Mouse (Mus musculus) heart, adult 8-10 months (tissue): Measurements from ENCODE around the gene Qrfp. TPM values are rescaled to one million over a fixed set of nuclear protein-coding genes. Genes with fewer than 3 reads are reported as not detected.

ENCODE experiments used
- DNase-seq: peaks from one replicate; pipeline ENCODE4 v3.0.0; 2022; ENCODE audit warnings: low spot score
- total RNA-seq, 4 experiments: library from RNA; stranded (reverse); gene quantifications; 2 replicates each; pipeline ENCODE4 v1.2.4; 2022

Gene Qrfp
- total RNA-seq: not detected

GRCm38 (mm10) chr2:31810444-31810843 is at the start of gene Qrfp:
TSS of gene Qrfp (minus strand) at chr2:31810580.
- DNase-seq: no peak

GRCm38 (mm10) chr2:31858500-31858899 is 48.1 kb upstream of the Qrfp start:
- no peak for DNase-seq

- no peak for DNase-seq
These were observed 46.8 kb upstream of the Qrfp start for GRCm38 (mm10) chr2:31857180-31857579.

- DNase-seq: no peak
These were observed 45.6 kb upstream of the Qrfp start for GRCm38 (mm10) chr2:31855991-31856390.

GRCm38 (mm10) chr2:31850141-31850540 is 39.8 kb upstream of the Qrfp start:
- DNase-seq: no peak

GRCm38 (mm10) chr2:31847908-31848307 is 37.5 kb upstream of the Qrfp start:
- DNase-seq: no peak

DNA sequence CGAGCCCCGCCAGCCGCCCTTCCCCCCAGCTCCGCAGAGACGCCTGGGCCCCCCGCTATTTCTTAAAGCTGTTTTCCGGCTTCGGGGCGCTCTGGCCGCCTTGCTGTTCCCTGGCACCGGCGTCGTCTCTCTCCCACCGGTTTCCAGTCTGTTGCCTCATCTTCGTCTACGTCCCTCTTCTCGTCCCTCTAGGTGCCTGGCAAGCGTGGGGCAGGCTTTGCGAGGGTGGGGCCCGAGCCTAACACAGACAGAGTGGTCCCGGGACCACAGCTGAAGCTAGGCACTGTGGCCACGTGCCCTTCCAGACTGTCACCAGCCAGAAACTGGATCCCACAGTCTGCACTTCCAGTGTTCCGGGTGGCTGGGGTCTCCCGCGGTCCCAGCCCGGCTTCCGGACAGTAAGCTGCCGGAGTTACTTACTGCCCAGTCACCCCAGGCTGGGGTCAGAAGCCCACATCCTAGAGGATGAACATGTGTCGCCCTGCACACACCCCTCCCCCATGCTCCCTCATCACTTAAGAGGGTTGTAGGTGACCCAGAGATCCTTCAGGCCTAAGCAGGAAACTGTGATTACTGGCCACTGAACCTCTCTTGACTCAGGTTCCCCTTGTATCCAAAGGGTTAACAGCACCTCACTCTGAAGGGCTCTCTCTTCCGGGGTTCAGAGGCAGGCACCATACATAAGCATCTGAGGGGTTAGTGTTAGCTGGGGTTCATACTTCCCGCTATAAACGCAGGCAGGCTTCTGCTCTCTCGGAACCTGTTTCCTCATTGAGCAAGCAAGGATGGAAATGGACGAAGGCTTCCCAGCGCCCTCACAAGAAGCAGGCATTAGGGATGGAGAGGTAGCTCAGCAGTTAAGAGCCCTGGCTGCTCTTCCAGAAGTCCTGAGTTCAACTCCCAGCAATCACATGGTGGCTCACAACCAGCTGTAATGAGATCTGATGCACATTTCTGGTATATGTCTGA is 36.6 kb upstream of the Qrfp start:
- no peak for DNase-seq

DNA sequence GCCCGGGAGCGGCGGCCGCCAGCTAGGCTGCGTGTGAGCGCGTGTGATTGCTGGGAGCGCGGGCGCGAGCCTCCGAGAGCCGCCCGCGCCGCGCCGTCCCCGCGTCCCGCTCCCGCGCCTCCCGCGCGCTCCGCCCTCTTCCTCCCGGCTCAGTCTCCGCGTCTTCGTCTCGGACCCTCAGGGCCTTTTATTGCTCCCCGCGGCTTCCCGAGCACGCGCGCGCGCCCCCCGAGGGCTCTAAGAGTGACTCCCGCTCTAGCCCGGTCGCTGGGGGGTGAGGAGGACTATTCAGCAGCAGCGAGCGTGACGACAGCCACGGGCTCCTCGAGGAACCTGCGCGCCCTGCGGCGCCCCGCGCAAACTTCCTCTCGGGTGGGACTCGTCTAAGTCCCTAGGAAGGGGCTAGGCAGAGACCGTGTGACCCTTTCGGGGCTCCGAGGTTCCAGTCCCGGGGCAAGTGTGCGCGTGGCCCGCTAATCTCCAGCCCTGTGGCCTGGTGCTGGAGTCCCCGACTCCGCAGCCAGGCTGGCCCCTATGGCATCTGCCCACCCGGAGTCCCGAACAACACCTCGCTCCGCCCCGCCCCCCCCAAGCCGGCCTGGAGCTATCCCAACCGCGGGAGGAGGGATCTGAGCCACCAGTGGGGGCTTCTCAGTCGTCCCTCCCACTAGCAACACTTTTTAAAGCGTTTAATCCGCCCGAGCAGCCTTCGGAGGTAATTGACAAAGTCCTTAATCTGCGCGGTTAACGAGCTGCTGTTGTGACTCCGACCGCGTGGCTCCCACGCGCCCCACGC is 35.7 kb upstream of the Qrfp start, which contains the start of gene Fibcd1:
Gene Fibcd1, minus strand, starts transcription at position 110 of the 796 bp plus-strand sequence.
- DNase-seq: no peak

DNA sequence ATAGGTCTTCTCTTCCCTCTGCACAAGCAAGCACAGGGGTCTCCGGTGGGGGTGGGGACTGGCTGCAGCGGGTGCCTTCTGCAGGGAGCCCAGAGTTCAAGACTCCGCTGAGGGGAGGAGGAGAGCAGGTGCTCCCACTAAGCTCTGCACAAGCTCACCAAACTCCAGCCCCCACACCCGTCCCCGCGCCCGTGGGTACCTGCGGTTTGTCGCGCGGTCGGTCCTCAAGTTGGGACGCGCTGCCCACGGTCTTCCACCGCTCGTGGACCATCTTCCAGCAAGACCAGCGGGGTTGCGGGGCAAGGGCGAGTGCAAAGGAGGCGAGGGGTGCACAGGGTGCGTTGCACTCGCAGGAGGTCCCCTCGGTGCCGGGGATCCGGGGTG is 35.1 kb upstream of the Qrfp start:
- DNase-seq: no peak

DNA sequence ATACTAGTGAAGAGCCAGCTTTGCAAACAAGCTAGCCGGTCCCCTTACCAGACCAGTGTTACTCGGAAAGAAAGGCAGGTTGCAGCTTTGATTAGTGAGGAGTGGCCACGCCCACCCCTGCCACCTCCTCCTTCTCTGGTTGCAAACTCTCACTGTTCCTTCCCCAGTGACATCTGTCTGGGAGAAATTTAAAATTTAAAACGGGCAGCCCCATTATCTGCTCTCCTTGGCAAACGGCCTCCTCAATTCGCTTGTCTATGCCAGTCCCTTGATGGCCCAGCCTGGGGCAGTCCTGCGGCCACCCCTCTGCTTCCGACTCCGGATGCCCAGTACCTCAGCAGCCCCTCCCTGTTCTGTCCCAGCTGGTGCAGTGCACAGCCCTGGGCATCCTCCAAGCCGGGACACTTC is 34.4 kb upstream of the Qrfp start:
- DNase-seq: no peak

DNA sequence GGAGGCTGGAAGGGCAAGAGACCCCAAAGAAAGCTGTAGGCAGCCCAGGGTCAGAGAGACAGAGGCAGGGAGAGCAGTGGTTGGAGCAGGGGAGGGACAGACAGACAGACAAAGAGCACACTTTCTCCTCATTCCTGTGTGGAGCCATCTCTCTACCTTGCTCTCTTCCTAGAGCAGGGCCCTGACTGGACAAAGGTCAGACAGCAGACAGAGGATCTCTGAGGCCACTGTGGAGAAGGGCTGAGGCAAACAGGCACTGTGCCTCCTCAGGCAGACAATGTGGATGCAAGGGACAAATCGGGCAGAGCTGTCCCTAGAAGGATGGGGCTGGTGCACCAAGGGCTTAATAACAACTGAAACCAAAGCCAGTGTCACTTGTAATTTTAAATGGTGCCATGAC is 28.5 kb upstream of the Qrfp start:
- DNase-seq: no peak

DNA sequence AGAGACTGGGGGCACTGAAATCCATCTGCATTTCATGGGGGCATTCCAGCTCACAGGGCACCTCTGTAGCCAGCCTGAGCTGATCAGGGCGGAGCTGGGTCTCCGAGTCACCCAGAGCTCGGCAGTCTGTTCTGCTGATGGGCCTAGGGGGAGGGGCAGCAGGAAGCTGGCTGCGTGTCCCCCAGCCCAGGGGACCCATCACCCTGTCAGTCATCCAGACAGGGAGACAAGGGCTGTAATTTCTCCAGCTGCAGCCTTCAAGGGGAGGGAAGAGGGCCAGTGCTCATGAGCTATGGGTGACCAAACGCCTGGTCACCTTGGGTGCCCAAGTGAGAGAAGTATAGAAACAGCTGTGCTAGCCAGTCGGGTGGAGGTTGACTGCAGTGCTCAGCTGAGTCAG is 26.6 kb upstream of the Qrfp start:
- no peak for DNase-seq

GRCm38 (mm10) chr2:31836091-31836490 is 25.7 kb upstream of the Qrfp start:
- DNase-seq: no peak

GRCm38 (mm10) chr2:31828311-31828825 is 18.0 kb upstream of the Qrfp start:
- DNase-seq: no peak

DNA sequence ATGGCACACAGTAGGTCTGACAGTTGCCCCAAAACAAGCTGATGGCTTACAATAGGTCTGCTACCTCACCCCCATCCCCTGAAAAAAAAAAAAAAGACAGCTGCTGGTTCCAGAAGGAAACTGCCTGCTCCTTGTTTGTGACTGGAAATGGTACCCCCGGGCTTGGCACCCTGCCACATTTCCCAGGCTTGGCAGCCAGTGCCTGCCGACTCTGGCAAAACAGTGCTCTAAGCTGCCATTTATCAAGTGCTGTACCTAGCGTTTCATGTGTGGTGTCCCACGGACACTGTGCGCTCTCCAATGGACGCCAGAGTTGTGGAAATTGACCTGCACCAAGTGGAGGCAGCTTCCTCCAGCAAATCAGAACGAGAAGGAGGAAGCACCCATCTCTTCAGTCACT is 17.5 kb upstream of the Qrfp start:
- DNase-seq: no peak

DNA sequence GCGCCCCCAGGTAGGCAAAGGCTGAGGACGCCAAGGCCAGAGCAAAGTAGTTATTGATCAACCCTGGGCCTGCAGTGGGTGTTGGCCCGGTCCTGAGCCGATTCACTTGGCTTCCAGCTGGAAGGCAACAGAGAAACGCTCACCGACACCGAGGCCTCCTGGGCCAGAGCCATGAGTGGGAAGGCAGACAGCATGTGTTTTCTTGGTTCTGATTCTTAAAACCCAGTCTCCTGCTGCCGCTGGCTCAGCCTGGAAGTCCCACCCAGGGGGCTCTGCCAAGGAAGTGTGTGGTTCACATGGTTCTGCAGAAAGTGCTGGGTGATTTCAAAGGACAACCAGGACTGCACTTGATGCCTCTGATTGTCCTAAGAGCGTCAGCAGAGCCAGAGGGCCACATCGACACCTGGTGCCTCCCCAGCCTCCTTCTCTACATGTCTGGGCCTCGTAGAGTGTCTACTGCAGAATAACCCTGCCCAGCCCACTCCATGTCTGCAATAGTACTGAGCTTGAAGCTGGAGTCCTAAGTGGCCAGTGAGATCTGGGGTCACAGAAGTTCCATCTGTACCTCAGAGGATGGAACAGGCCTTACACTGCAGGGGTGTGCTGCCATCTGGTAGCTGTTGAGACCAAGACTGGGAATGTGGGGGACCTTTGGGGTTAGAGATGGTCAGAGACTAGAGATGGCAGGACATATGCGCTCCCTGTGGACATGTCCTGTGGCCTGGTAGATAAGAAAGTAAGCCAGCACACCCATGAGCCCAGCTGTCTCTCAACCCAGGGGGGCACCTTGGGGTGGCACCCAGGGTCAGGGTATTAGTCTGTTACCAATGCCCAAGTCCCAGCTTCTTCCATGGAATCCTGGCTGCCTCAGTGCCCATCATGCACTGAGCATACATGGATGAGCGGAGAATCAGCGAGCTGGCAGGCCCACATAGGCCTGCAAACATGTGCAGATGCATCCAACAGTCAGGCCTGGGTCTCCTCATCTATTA is 16.0 kb upstream of the Qrfp start:
- no peak for DNase-seq

- DNase-seq: no peak
These were observed 15.1 kb upstream of the Qrfp start for GRCm38 (mm10) chr2:31825469-31825911.

GRCm38 (mm10) chr2:31823933-31824730 is 13.8 kb upstream of the Qrfp start:
- DNase-seq: no peak

- no peak for DNase-seq
These were observed 12.4 kb upstream of the Qrfp start for GRCm38 (mm10) chr2:31822524-31823371.
